Mouse (Mus musculus) adrenal gland, postnatal 36 days (tissue): ENCODE results near the gene Tnn. TPM values are rescaled to one million over a fixed set of nuclear protein-coding genes. Genes with fewer than 3 reads are reported as not detected.

Source experiments
- DNase-seq, 2 experiments: peaks; one replicate each; pipeline ENCODE4 v3.0.0; 2021; ENCODE audit warnings: mixed read lengths in 1 of 2
- total RNA-seq, 2 experiments: library from RNA; stranded (reverse); gene quantifications; 2 replicates each; pipeline ENCODE4 v1.2.3; 2021

Gene Tnn
- total RNA-seq, 2 experiments from 2014 or later, result 0.10 to 0.20 TPM

- DNase-seq, result peak; percentile 75 to 76
Measured at GRCm38 (mm10) chr1:160080800-160081436, 72.5 kb downstream of the Tnn start.

- DNase-seq, result peak; percentile 42 to 59
Measured at GRCm38 (mm10) chr1:160078882-160079661, 74.3 kb downstream of the Tnn start.

- DNase-seq, result no peak
Measured at GRCm38 (mm10) chr1:160064547-160065144, 88.7 kb downstream of the Tnn start.

GRCm38 (mm10) chr1:160061725-160062366 is 91.5 kb downstream of the Tnn start:
- peak; percentile 23 to 41 for DNase-seq

- no peak for DNase-seq
Measured at GRCm38 (mm10) chr1:160061321-160061720, 92.1 kb downstream of the Tnn start.

GRCm38 (mm10) chr1:160060542-160060941 is 92.8 kb downstream of the Tnn start:
- DNase-seq, result no peak

- DNase-seq, result no peak
Measured at GRCm38 (mm10) chr1:160059908-160060307, 93.5 kb downstream of the Tnn start.

- DNase-seq, result no peak
Measured at GRCm38 (mm10) chr1:160057657-160058056, 95.7 kb downstream of the Tnn start.

- DNase-seq, result no peak
Measured at GRCm38 (mm10) chr1:160054366-160055078, 98.9 kb downstream of the Tnn start.

GRCm38 (mm10) chr1:160053510-160054305 is 99.7 kb downstream of the Tnn start:
- DNase-seq, result no peak

- no peak for DNase-seq
Measured at GRCm38 (mm10) chr1:160052556-160053315, 100.6 kb downstream of the Tnn start.

GRCm38 (mm10) chr1:160050898-160051297 is 102.5 kb downstream of the Tnn start:
- no peak for DNase-seq

GRCm38 (mm10) chr1:160049131-160049880 is 104.1 kb downstream of the Tnn start:
- DNase-seq, result no peak

- no peak for DNase-seq
Measured at GRCm38 (mm10) chr1:160047481-160047931, 105.9 kb downstream of the Tnn start.

- DNase-seq, result peak in 1 of 2 experiments; percentile 28
Measured at GRCm38 (mm10) chr1:160046786-160047185, 106.6 kb downstream of the Tnn start.

- no peak for DNase-seq
Measured at GRCm38 (mm10) chr1:160045971-160046370, 107.4 kb downstream of the Tnn start.

GRCm38 (mm10) chr1:160045056-160045715 is 108.2 kb downstream of the Tnn start:
- DNase-seq, result peak; percentile 38 to 54

GRCm38 (mm10) chr1:160044237-160045021 is 109.0 kb downstream of the Tnn start, which contains the start of gene 4930523C07Rik:
TSS of gene 4930523C07Rik (plus strand) at chr1:160044382.
- peak; percentile 83 to 91 for DNase-seq
